Mouse (Mus musculus) forebrain, embryonic 16.5 days (tissue): Measurements from ENCODE around the gene Vmn1r177. TPM values are rescaled to one million over a fixed set of nuclear protein-coding genes. Genes with fewer than 3 reads are reported as not detected.
"Not testable (repeated sequence)": the region's sequence is repeated elsewhere in the genome, so short reads cannot be mapped to it uniquely, and the experiment has no call there.

Experiments
- ATAC-seq: fragments of 200-750 bp; cut with Nextera tagmentation; 2 replicates; pipeline ENCODE4 v1.8.0; 2017; ENCODE audit warnings: mild to moderate bottlenecking, moderate library complexity
- H3K27ac ChIP-seq: fragments of 300-500 bp; sonication (generic); 2 replicates; pipeline ENCODE4 v1.5.1; 2014; ENCODE audit warnings: low read length, control low read depth
- H3K27me3 ChIP-seq: fragments of 300-500 bp; sonication (generic); replicated peaks from 2 replicates; pipeline ENCODE4 v1.6.1; 2014; ENCODE audit warnings: low read length; ENCODE audit not compliant: control insufficient read depth, insufficient read depth
- H3K36me3 ChIP-seq: fragments of 300-500 bp; sonication (generic); 2 replicates; pipeline ENCODE4 v1.6.1; 2014; ENCODE audit not compliant: control insufficient read depth, insufficient read depth
- H3K4me1 ChIP-seq: fragments of 300-500 bp; sonication (generic); replicated peaks from 2 replicates; pipeline ENCODE4 v1.6.1; 2014; ENCODE audit warnings: low read length; ENCODE audit not compliant: control insufficient read depth, insufficient read depth
- H3K4me2 ChIP-seq: fragments of 300-500 bp; sonication (generic); 2 replicates; pipeline ENCODE4 v1.6.1; 2014; ENCODE audit warnings: mild to moderate bottlenecking, low read length, control low read depth
- H3K4me3 ChIP-seq: fragments of 300-500 bp; sonication (generic); replicated peaks from 2 replicates; pipeline ENCODE4 v1.5.1; 2014; ENCODE audit warnings: mild to moderate bottlenecking, low read length, control low read depth
- H3K9ac ChIP-seq: fragments of 300-500 bp; sonication (generic); replicated peaks from 2 replicates; pipeline ENCODE4 v1.6.1; 2014; ENCODE audit warnings: low read depth, low read length, control low read depth
- H3K9me3 ChIP-seq: fragments of 300-500 bp; sonication (generic); 2 replicates; pipeline ENCODE4 v1.6.1; 2016; ENCODE audit warnings: low read length; ENCODE audit not compliant: control insufficient read depth
- WGBS: fragments of 180-500 bp; shearing (Covaris S2); extraction: QIAGEN DNeasy Blood & Tissue Kit; methylation state at CpG from one replicate; pipeline ENCODE4 v1.1.7; 2014; 5-methylcytosine and 5-hydroxymethylcytosine counted together
- polyA plus RNA-seq: library from polyadenylated mRNA; unstranded; fragments of >200 nt; fragmentation: Nextera tagmentation; extraction: Ambion mirVana; gene quantifications from 2 replicates; pipeline ENCODE4 v1.2.1, GENCODE M21; 2015

Vmn1r177 gene
- not detected in 2 replicates for polyA plus RNA-seq

DNA sequence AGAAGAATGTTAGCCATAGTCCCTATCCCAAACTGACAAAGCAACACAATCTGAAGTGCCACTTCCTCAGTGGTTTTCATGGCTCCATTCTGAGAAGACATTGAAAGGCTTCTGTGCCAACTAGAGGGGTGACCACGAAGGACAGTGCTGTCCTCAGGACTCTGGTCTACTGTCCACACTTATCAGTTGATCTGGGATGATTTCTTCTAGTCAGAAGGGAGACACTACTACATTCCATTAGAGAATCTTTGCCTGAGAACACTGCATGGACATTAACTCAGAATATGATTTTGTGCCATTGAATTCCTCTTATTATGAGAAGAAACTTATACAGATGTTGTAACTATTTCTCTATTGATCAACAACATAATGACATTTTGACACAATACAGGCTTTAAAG lies at the start of gene Vmn1r177:
Gene Vmn1r177, minus strand, starts transcription at position 101 of the 400 bp plus-strand sequence.
- not testable (repeated sequence) for H3K9me3 ChIP-seq, H3K36me3 ChIP-seq, H3K27me3 ChIP-seq, H3K27ac ChIP-seq, H3K9ac ChIP-seq, H3K4me2 ChIP-seq, H3K4me1 ChIP-seq, H3K4me3 ChIP-seq, ATAC-seq
- 6% methylated on average over 1 of the region's 1 CpGs for WGBS

DNA sequence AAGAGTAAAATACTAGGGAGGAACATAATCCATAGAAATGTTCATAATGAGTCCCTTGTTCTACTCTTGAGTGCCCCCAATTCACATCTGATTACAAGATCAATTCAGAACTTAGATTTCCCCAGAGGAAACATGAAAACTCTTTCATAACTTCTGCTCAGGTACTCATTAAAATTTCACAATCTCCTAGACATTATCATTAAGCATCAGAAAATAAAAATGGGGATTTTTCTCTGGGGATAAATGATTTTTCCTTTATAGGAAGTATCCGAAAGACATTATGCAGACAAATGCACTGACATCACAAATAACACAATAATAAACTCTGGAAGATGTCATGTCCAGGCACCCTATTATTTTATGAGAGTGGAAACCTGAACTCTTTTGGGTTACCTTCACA lies 25.5 kb upstream of the Vmn1r177 start, which contains the start of gene Vmn1r178:
Gene Vmn1r178, plus strand, starts transcription at position 301 of the 400 bp plus-strand sequence.
- 89% methylated on average over 1 of the region's 1 CpGs for WGBS
- Histone ChIP-seq H3K4me3 (no peak within 1 kb of the TSS), H3K9ac (no peak within 1 kb of the TSS), H3K27ac (no peak within 1 kb of the TSS), H3K27me3 (no peaks in the 10 kb centered on the region), H3K9me3 (peaks cover 8% of the 10 kb centered on the region; the same call in 1 of the 2 replicates), H3K4me2 (no peak within 1 kb of the TSS), H3K36me3 (no peaks in the 10 kb centered on the region), H3K4me1 (no peaks in the 10 kb centered on the region)
- ATAC-seq = no peak

DNA sequence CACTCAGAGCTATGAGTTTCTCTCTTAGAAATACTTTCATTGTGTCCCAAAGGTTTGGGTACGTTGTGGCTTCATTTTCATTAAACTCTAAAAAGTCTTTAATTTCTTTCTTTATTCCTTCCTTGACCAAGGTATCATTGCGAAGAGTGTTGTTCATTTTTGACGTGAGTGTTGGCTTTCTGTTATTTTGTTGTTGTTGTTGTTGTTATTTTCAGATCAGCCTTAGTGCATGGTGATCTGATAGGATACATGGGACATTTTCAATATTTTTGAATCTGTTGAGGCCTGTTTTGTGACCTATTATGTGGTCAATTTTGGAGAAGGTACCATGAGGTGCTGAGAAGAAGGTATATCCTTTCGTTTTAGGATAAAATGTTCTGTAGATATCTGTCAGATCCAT lies 10.7 kb upstream of the Vmn1r177 start:
- H3K4me1 ChIP-seq, H3K4me3 ChIP-seq, H3K27ac ChIP-seq, H3K9ac ChIP-seq, H3K36me3 ChIP-seq, H3K4me2 ChIP-seq, ATAC-seq, H3K27me3 ChIP-seq, H3K9me3 ChIP-seq: not testable (repeated sequence)
- WGBS = 63% methylated on average over 3 of the region's 4 CpGs

DNA sequence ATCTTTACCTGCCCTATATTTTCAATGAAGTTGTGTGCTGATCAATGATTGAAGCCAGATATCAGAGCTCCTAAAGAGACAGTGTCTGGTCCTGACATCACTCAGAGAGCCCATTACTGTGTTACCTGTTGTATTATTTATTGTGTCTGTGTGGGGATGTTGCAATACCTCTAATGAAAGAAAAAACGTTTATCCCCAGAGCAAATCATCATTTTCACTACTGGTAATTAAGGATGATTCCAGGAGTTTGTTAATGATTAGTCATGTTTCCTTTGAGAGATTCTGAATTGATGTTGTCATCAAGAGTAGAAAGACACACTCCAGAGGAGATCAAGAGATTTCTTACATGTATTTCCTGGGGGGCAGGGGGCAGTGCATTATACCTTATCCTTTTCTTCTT lies 29.0 kb downstream of the Vmn1r177 start, which contains the start of gene Vmn1r176:
Gene Vmn1r176, minus strand, starts transcription at position 101 of the 400 bp plus-strand sequence.
- H3K4me2 ChIP-seq, H3K36me3 ChIP-seq, ATAC-seq, H3K4me1 ChIP-seq, H3K4me3 ChIP-seq, H3K9me3 ChIP-seq, H3K27ac ChIP-seq, H3K9ac ChIP-seq, H3K27me3 ChIP-seq: not testable (repeated sequence)
- no CpG with 5 or more reads among the region's 1 CpGs for WGBS

Other genes with a start within 250 kb of the Vmn1r177 start
- not detected in 2 replicates for gene Vmn1r171, start 235.7 kb downstream of the Vmn1r177 start, polyA plus RNA-seq
- gene Vmn1r172, start 208.1 kb downstream of the Vmn1r177 start, polyA plus RNA-seq = not detected in 2 replicates
- gene Vmn1r173, start 165.7 kb downstream of the Vmn1r177 start, polyA plus RNA-seq = not detected in 2 replicates
- not detected in 2 replicates for gene Vmn1r174, start 114.2 kb downstream of the Vmn1r177 start, polyA plus RNA-seq
- not detected in 2 replicates for gene Vmn1r175, start 55.8 kb downstream of the Vmn1r177 start, polyA plus RNA-seq
- not detected in 2 replicates for gene Vmn1r176, start 29.1 kb downstream of the Vmn1r177 start, polyA plus RNA-seq
- not detected in 2 replicates for gene Vmn1r178, start 25.6 kb upstream of the Vmn1r177 start, polyA plus RNA-seq
- not detected in 2 replicates for gene Vmn1r179, start 60.5 kb upstream of the Vmn1r177 start, polyA plus RNA-seq
- gene Vmn1r180, start 84.2 kb upstream of the Vmn1r177 start, polyA plus RNA-seq = not detected in 2 replicates
- not detected in 2 replicates for gene Vmn1r181, start 108.2 kb upstream of the Vmn1r177 start, polyA plus RNA-seq
- not detected in 2 replicates for gene V1rd19, start 135.2 kb upstream of the Vmn1r177 start, polyA plus RNA-seq
- gene Vmn1r183, start 186.8 kb upstream of the Vmn1r177 start, polyA plus RNA-seq = not detected in 2 replicates
- 44.0 and 46.7 TPM in 2 replicates for gene Zfp180, start 215.5 kb upstream of the Vmn1r177 start, polyA plus RNA-seq
- 10.5 and 12.7 TPM in 2 replicates for gene Zfp112, start 245.9 kb upstream of the Vmn1r177 start, polyA plus RNA-seq